Mouse (Mus musculus): Measurements from ENCODE around the gene Prdm5.
A peak's percentile ranks its signal among the peaks of the same experiment; 100 is the strongest.

Prdm5 gene

GRCm38 (mm10) chr6:65834013-65834412, 55.2 kb downstream of the Prdm5 start:
- DNase-seq = no peak

DNA sequence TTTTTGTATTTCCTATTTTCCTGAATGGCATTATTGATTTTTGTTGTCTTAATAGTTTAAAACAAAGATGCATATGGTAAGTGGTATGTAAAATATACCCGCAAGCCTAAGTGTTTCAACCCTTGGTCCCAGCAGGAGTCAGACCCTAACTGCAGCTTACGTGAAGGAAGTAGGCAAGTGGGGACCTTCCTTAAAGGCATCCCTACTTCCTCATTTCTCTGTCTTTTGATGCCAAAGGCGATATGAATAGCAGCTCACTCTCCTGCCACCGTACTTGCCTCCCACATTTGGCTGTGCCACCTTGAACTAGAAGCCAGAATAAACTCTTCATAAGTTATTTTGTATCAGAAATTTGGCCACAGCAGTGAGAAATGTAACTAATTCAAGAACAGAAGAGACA, 63.8 kb downstream of the Prdm5 start:
- DNase-seq = no peak

- DNase-seq = no peak
Observed at GRCm38 (mm10) chr6:65849127-65849526, 70.3 kb downstream of the Prdm5 start.

DNA sequence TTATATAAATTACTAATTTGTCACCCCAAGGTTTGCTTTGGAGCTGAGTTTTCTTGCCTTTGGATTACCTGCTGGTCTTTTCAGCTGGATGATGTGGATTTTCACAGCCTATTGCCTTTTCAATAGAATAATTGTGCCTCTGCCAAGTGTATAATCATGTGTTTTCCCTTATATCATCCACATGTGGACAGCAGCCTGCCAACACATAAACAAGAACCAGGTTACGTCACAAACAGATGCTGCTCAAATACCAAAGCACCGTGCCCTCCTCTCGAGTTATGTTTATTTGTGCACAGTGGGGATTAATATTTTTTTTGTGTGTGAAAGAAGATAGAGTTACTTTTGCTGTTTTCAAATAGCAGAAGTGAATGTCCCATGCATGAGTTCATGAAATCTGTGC, 70.9 kb downstream of the Prdm5 start:
- DNase-seq = no peak

- DNase-seq = no peak
Observed at GRCm38 (mm10) chr6:65850221-65850620, 71.4 kb downstream of the Prdm5 start.

DNA sequence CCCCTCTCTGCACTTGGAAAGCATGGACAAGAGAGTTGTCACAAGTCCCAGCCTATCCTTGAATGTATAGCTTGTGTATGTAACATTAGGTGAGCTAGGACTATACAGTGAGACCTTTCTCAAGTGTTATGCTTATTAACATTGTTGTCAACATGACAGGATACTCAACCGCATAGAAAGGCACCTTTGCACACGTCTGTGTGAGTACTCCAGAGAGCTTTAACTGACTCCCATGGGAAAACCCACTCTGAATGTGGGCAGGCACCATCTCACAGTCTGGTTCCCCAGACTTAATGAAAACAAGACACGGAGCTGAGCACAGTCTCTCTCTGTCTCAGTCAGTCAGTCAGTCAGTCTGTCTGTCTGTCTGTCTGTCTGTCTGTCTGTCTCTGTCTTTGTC, 75.2 kb downstream of the Prdm5 start:
- DNase-seq = no peak

- no peak for DNase-seq
Observed at GRCm38 (mm10) chr6:65854585-65854984, 75.8 kb downstream of the Prdm5 start.

DNA sequence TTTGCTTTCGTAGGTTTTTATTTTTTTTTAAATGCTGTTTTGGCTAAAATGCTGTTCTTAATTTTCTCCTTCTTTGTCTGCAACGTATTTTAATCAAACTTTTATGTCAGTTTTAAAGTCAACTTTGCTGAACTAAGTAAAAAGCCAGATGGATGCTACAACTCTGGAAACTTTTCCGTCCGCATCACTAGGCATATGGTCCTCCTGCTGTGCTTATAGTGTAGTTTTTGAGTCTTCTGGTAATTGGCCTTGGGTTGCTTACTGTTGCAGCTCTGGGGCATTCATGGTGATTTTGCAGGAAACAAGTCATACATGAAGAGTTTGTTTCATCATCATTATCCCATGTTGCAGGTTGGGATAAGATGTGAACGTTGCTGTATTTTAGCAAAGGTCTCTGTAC, 81.8 kb downstream of the Prdm5 start:
- DNase-seq = no peak

GRCm38 (mm10) chr6:65862836-65863235, 84.0 kb downstream of the Prdm5 start:
- peak; percentile 11 for DNase-seq

GRCm38 (mm10) chr6:65864233-65864632, 85.4 kb downstream of the Prdm5 start:
- no peak for DNase-seq

DNA sequence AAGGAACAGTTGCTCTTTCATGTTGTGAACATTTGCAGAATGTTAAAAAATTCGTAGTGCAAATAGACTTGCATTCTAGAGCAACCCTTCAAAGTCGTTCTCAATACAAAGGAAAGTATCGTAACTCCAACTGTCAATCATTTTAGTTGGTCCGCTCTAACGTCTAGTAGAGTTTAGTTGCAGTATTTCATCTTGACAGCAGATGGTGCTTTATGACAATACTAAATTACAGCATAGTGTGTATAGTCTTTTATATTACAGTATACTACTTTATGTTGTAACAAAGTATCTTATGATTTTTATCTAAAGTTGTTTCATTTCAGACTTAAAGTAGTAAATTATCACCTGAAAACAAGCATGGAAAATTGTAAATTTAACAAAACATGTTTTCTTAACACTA, 86.1 kb downstream of the Prdm5 start:
- DNase-seq = no peak

DNA sequence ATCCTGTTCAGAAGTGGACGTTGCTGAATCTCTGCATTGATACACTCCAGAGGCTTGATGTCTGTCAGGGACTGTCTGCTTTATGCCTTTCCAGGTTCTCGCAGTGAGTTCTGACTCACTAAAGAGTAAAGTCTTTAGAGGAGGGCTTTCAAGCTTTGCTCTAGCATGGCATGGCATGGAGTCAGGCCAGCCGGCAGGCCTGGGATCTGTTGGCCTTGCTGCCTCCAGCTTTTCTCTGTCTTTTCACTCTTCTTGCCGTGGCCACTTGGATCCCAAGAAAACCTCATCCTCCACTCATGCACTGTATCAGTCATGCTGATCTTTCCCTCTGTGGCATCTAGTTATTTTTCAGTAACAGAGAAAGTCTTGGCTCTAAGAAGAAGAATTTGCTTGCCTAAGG, 87.1 kb downstream of the Prdm5 start:
- DNase-seq = no peak

DNA sequence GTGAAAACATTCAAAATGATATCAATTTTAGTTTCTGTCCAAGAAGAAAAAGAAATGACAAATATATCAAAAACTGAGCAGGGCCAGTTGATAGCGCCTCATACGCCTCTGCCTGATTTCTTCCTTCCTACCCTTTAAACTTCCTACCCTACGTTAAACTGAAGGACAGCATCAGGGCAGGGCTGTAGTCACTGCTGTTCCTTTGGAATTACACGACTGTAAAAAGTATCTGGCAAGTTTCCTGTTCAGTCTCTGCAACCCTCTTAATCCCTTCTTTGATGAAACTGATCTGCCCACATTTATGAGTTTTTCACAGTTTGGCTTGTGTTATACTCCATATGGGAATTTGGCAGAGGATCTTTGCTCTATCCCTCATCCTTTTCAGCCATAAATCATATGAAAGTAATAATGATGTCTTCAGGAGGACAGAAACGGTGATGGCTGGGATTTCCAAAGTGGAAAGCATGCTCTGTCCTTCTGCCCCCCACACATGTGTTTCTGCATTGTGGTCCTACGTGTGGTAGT, 93.0 kb downstream of the Prdm5 start:
- DNase-seq = no peak

DNA sequence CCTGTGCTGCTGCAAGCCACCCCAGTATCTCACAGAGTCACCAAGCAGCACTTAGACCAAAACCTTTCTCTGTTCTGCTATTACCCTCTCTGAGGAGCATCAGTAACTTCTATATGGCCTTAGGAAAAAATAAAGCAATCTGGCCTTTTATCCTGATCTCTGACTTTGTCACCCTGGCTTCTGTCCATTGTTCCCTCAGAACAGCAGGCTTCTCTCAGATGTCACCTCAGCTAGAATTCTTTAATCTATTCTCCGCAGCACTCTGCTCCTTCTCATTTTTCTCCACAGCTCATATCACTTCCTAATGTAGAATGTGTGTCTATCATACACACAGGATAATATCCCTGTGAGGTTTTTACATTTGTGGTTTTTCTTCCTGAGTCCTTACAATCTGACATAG, 99.5 kb downstream of the Prdm5 start:
- DNase-seq = no peak

DNA sequence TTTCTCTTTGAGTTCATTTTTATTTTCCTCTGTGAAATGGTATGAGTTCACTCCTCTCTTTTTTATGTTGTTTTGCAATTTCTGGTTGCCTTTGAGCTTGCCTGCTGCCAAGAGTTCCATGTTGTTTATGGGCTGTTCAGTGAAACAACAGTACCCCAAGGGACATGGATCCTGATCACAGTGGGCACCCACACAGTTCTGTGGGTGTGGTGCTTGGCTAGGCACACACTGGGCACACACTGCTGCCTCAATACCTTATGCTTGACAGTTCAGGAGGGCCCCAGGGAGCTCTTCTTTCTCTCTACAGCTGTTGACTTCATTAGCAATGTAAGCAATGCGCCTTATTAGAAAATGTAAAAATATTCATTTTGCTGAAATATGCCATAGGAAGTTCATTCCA, 110.0 kb downstream of the Prdm5 start:
- no peak for DNase-seq

DNA sequence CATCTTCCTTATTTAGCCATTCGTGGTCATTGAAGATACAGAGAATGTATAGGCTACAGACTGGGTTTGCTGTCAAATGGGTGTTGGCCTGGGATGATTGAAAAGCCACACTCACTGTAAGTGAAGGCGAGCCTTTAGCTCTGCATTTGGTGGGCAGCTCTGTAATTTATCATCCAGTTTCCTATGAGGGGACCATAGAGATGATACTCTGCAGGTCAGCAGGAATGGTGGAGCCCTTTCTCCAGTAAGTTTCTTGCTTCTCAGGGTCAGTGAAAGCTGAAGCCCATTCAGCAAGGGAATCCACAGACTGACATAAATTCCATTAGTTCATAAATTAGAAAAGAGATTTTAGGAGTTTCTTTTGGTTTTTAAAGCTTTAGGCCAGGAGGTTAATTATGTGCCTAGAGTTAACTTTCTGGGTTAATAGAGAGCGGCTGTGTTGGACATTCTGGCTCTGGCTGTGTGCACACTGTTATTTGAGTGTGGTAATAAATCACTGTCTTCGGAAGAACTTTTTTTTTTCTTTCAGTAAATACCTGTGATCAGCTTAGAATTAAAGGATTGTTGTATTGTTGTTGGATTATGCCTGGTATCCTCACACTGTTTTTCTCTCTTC, 113.4 kb downstream of the Prdm5 start:
- no peak for DNase-seq

DNA sequence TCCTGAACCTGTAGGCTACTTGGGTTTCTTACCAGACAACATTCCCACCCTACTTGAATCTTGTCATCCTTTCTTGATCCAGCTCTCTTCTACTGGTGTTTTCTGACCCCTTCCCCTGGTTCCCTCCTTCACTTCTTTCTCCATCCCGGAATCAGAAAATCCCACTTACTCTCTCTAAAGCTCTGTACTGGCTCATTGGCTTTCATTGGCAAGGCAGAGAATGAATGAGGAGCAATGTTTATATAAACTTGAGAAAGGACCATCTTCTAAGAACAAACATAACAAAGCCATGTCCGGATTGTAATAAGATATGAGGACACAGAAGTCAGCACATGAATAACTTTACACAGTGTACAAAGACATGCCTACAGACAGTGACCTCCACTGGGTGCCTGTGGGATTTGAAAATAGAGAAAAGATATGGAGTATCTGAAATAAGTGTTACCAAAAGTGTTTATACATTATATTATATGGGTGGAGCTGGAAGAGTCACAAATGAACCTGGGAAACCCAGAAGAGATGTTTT, 127.9 kb downstream of the Prdm5 start:
- DNase-seq = no peak

DNA sequence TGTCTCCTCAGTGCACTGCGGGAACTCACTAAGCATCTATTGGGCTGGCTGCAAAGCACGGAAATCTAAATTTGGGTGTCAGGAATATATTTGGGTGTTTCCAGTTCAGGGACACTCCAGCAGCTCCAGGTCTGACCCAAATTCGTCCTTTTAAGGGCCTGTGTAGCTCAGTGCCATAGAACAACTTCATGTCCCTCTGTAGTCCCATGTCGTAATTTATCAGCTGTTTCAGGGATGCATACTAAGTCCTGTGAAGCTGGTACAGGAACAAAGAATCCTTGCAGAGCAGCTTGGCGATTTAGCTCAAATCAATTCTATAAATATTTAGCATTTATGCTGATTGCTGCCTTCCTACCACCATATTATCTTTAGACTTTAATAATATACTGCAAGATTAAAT, 136.6 kb downstream of the Prdm5 start:
- no peak for DNase-seq

DNA sequence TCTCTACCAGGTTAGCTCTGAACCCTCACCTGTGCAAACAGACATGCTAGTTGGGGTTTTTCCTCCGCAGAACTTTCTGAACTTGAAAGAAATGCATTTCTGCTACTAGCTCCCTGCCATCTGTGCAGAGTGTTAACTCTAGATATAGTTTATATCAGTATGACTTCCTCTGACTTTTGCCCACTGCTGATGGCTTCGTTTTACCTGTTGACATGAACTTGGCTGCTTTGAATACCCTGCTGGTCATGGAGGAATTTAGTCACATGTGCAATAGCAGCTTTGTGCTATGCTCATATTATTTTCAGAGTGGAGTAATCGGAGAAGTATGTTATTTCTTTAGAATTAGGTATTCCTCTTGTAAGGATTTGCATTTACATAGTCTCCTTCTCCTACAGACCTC, 142.9 kb downstream of the Prdm5 start:
- no peak for DNase-seq

GRCm38 (mm10) chr6:65923501-65924084, 144.8 kb downstream of the Prdm5 start:
- DNase-seq = no peak

- DNase-seq = no peak
Observed at GRCm38 (mm10) chr6:65925737-65926333, 147.0 kb downstream of the Prdm5 start.

- DNase-seq = no peak
Observed at GRCm38 (mm10) chr6:65930523-65930922, 151.7 kb downstream of the Prdm5 start.

- DNase-seq = no peak
Observed at GRCm38 (mm10) chr6:65932776-65933175, 154.0 kb downstream of the Prdm5 start.

- no peak for DNase-seq
Observed at GRCm38 (mm10) chr6:65933177-65933576, 154.4 kb downstream of the Prdm5 start.

All from cerebellum, adult 9-11 months (tissue).